Mouse (Mus musculus) cerebellum, adult (tissue): ENCODE measurements around the gene Mrpl10.

ENCODE experiments used
- ATAC-seq: cut with Nextera tagmentation; 2 replicates; pipeline ENCODE4 v1.9.2; 2017; ENCODE audit warnings: mild to moderate bottlenecking, moderate library complexity, mixed read lengths; ENCODE audit not compliant: insufficient number of reproducible peaks, low FRiP score, low TSS enrichment

Mrpl10 gene

DNA sequence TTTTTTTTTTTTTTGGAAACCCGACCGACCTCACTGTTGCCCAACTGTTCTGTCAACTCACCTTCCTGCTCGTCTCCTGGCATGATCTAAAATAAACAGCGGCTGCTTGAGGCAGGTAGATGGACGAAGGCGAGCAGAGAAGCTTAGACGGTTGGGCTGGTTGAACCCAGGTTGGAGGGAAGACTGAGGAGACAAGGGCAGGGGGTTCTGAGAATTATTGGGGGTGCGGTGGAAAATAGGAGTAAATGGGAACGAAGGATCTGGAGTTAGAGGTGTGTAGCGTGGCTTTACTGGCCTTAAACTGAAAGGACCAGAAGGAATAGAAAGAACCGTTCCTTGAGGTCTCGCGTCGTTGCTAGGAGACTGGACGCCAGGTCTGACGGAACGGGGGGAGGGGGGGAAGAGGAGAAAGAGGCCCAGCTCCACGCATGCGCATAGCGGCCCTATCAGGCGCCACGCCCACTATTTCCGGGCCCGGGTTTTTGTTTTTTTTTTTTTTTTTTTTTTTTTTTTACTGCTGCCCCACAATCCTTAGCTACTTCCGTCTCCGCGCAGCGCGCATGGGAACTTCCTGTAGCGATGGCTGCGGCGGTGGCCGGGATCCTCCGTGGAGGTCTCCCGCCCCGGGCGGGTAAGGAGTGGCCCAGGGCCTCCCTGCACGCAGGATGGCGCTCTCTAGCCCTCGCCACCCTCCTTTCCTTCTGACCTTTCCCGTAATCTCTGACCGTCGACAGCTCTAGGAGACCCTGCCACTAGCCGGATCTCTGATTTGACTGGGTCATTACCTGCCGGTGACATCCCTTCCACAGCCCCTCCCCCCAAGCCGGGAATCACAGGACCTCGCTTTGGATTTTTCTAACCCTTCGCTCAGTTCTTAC, at the start of gene Mrpl10, which contains the start of gene Lrrc46:
Mrpl10 (plus strand) TSS at position 539 of the 878 bp plus-strand sequence.
Lrrc46 (minus strand) TSS at position 386 of the 878 bp plus-strand sequence.
- peak; percentile 86; the same call in 1 of the 2 replicates for ATAC-seq

DNA sequence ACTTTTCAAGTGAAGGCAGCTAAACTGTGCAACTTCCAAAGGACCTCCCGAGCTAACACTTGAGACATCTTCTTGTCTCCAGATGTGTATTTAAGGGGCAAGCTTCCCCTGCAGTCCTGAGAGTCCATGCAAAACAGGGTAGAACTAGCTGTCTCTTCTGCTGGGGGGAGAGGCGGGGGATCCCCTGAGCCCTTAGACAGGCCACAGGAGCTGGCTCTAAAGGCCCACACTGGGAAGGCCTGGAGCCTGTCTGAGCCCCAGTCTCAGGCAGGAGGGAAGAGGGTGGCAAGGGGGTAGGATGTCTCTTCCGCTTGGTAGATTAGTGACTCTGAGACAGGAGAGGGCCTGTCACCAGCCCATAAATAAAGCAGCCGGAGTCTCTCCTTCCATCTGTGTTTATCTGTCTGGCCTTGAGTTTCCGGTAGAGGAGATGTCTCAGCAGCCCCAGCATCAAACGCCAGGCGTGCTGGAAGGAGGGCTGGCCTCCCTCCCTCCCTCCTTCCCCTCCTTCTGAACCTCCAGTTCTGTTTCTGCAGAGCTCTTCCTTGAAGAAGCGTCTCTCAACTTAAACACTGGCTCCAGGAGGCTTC, 48.5 kb upstream of the Mrpl10 start:
- ATAC-seq = no peak

DNA sequence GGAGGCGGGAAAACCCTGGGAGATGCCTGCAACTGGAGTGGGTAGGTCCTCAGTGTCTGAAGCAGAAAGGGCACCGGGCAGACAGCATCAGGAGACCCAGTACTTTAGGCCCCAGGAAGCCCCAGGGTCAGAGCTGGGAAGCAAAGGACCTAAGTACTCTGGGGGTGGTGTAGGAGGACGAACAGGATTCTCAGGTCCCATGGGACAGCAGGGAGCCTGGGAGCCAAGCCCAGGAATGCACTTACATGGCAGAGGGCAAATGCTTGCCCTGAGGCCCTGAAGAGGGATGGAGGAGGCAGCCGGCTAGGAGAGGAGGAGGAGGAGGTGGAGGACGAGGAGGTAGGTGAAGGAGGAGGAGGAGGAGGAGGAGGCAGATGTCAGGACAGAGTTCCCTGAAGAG, 46.3 kb upstream of the Mrpl10 start:
- ATAC-seq = no peak

DNA sequence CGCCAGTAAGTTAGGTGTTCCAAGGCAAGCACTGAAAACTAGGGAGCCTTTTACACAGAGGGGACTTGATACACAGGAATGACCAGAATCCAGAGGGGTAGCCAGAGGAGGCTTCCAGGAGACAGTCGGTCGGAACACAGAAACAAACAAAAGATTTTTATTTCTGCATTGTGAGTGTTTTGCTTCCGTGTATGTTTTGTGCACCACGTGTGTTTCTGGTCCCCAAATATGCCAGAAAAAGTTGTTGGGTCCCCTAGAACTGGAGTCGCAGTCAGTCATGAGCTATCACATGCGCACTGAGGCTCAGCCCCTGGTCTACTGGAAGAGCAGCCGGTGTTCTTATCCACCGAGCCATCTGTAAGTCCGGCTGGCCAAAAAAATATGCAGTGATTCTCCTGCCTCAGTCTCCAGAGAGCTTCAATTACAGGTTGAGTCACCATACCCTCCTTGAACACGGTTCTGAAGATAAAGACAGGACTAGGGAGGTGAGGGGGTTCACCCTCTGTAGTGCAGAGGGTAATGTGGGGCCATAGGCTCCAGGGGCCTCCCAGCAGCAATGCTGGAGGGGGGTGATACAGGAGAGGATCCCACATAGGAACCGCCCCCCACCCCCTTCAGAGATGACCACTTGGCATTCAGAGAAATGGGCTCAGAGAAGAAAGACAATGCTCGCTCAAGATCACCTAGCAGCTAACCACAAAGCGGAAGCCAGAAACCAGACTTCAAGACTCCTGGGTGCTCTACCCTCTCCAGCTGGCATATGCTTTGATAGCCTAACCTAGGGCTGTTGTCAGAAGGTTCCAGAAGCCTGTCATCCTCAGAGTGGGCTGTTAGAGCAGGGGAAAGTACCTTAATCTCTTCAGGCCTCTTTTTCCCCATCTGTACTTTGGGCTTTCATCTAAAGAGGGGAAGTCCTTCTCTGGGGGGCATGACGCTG, 45.3 kb upstream of the Mrpl10 start:
- no peak for ATAC-seq

DNA sequence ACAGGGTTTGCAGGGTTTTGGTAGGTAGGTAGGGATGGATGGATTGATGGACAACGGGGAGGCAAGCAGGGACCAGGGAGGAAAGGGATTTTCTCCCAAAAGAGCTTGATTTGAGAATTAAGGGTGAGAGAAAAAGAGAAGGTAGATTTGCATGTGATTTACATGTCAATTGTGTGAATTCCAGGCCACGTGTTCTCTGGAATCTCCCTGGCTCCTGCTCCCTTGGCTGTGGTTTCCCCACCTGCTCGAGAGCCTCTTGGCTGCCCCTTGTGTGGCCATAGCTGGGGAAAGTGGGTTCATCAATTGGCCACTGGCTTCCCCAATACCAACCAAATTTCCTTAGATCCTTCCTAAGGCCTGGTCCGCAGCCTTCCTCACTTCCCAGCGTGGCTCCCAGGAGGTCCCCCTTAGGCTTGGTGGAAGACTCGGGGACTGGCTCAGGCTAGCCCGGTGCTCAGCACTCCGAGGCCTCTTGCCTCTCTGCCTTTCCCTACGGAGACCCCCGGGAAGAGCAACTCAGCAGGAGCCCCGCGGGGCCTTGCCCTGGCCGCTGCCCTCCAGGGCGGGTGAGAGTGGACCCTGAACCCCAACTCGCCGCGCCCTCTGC, 44.5 kb upstream of the Mrpl10 start:
- ATAC-seq = no peak

DNA sequence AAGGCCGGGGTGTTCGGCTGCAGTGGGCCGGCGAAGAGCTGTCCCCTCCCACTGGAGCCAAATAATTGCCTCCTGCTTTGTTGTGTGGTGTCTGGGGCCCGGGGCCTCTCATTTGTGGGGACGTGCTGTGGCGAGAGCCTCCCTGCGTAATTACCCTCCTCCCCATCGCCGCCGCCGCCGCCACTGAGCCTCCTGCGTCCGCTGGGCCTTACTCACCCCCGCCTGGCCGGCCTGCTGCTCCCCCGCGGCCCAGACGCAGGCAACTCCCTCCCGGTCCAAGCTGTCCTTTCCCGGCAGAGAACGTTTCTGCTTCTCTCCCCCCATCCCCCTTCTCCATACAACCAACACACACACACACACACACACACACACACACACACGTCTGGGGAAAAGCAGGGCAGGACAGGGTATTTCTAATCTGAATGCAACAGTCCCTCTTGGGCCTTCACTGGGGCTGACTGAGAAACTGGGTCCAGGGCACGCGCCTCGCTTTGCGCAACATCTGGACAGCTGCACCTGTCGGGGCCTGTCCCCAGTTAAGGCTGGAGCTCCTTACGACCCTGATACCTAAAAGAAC, 43.9 kb upstream of the Mrpl10 start:
- no peak; the same call in 1 of the 2 replicates for ATAC-seq

DNA sequence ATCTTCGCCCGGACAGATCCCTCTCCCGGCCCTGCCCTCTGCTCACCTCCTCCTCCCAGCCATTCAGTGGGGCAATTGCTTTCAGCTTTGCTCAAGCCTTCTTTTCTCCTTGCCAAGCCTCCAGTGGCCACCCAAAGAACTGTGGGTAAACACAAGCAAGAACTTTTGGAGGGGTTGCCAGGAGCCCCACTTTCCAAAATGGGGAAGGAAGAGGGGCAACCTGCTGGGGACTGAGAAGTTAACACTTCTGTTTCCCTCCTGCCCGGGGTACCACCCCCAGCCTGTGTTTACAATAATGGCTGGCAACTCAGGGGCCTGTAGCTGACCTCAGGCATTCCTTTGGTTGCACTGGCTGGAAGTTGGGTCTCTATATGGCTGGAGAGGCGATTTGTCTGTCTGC, 38.2 kb upstream of the Mrpl10 start:
- no peak for ATAC-seq

DNA sequence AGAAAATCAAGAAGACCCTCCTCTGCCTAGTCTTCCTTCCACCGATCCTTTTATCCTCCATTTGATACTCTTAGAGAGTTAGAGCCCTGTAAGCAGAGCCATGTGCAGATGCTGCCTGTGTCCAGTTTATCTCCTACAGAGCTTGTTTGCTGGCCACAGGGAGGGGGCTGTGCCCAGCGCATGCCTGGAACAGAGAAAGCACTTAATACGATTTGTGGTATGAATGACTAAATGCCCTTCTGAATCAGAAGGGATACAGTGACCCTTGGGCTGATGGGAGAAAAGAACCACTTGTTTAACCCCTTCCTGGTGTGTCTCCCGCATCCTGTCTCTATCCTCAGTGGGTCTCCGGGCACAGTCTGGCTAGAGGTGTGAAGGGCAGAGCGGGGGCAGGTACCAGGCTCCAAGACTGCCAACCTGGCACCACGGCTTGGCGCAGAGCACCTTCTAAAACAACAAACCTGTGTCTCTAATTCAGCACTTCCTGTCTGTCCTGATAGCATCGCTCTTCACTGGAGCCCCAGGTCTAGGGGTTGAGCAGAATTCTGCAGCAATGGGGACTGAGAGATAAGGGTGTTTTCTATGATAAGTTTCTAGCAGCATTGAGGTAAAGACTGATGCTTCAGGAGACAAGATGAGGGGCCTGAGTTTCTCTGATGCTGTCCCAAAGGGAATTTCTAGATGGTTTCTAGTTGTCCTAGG, 34.1 kb upstream of the Mrpl10 start:
- ATAC-seq = no peak

DNA sequence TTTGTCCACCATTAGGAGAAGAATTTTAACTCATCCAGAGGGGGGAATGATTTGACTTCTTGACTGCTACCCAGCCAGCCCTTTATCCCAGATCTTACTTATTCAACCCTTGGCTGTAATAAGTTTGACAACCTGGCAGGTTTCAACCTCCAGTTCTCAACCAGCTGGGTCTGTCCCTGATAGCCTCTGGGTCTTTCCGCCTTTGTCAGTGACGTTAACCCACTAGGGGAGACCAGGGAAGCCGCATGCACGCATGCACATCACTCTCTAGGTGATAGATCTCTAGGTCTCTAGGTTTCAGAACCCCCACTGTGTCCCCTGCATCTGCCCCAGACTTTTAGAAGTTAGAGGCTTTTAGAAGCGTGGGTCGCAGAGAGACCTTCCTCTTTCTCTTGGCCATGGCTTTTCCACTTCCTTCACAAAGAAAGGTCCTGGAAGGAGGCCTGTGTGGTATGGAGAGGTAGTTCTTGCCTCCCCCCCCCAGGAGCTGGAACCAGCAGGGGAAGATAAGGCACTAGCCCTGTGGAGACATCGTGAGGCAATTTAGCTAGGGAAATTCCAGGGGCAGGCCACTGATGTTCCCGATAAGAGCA, 32.1 kb upstream of the Mrpl10 start:
- no peak for ATAC-seq

DNA sequence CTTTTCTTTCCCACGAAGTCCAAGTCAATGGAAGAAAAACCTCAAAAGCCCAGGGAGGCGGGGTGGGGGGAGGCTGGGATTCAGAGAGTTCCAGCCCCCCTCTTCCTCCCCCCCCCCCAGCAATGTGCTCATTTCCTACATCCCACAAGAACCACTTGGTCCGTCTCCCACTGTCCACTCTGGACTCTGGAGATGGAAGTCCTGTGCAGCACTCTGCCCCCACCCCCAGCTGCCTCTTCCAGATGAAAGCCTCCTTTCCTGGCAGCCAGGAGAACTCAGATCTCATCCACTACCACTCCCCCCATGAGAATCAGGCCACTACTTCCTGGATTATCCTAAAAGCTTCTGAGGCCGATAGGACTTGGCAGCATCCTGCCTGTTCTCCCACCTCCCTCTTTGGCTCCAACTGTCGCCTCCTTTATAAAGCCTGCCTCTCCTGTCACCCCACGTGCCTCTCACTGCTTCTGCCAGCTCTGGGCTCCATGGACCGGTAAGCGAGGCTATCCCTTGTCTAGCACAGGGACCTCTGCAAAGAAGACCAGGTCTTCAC, 28.2 kb upstream of the Mrpl10 start, which contains the start of gene Sp6:
Sp6 (plus strand) TSS at position 274 of the 550 bp plus-strand sequence.
- ATAC-seq = no peak

DNA sequence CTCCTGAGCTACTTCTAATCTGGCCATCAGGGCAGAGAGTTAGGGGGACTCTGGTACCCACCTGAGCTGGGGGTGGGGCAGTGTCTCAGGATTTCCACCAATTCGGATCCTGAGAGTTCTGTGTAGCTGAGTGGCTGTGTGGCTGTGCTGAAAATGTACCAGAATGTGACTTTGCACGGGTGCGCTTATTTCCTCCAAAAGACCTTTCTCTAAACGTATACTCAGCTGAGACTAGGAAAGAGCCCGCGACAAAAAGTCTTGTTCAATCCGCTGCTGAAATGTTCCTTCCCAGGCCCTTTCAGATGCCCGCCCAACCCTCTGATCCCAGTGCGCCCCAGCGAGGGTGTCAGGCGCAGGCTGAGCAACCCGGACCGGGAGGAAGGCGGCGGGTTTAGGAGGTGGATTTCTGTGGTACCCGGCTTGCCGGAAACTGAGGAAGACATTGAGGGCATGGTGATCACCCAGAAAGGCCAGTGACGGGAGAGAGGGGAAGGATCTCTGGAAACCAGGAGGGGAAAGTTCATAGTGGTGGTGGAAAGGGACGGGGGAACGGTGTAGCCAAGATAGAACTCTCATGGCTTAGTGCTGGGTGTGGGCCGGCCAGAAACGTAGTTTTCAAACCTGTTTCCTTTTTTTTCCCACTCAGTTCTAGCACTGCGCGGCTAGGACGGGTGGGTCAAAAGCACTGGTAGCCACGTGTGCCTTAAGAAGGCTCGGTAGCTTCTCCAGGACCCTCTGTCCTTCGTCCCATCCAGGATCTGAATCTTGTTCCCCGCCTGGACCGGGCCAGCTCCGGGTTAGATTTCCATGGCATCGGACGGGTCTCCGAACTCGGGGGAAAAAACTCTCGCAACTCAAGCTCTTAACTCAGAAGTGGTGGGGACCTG, 23.4 kb upstream of the Mrpl10 start:
- ATAC-seq = no peak

DNA sequence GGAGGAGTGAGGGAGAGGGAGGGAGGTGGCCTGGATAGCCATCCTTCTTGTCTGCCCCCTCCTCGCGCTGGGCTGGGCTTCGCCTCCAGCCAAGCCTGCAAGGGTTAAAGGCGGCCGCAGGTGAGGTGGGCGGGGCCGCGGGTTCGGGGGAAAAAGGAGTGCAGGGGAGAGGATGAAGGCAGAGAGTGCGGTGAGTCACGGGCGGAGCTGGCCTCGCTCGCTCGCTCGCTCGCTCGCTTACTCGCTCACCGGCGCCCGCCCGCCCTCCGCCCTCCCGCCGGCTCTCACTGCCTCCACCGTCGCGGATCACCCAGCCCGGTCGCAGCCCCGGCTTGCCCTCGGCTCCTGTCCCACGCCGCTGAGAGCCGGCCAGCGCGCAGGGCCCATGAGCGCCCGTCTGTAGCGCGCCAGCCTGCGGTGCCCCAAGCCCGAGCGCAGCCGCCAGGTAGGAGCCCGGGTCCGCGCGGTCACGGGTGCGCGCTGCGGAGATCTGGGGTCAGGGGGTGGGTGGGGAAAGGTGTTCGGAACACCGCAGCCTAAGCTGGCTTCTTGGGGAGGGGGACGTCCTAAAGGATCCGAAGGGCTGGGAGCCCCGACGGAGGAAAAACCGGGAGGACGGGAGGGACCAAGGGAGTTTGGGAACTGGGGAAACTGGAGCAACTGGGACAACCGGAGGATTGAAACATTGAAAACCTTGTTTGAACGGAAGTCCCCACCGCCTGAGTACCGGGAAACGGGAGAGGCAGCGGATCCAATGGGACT, 22.6 kb upstream of the Mrpl10 start:
- ATAC-seq = no peak

DNA sequence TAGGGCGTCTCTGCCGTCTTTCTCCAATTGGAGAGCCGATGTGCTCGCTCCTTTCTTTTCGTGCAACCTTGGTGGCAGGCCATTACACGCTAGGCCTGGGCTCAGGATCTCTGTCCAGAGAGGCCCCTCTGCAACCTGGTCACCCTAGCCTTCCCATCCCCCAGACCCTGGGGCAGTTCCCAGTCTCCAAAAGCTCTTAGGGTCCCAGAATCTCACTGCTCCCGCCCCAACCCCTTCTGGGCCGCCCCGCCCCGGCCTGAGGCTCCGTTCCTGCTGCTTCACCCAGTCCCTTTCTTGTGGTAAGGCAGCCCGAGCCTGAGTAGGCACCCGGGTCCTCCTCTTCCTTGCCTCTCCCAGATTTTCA, 22.0 kb upstream of the Mrpl10 start:
- ATAC-seq = no peak

DNA sequence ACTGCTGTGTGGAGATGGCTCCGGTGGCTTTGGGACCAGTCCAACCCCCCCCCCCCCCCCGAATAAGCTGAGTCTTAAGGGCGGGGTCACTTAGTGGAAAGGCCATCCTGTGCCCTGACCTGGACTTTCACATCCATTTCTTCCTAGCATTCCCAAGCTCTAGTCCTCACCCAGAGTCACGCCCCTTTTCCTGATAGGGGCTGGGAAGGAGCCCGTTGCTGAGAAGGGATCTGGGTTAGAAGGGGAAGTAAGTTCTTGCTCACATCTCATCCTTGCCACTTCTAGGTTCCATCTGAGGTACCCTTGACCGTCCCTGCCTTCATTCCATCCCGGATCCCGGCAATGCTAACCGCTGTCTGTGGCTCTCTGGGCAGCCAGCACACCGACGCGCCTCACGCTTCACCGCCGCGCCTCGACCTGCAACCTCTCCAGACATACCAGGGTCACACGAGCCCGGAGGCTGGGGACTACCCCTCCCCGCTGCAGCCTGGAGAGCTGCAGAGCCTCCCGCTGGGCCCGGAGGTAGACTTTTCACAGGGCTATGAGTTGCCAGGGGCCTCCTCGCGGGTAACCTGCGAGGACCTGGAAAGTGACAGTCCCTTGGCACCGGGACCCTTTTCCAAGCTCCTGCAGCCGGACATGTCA, 20.1 kb upstream of the Mrpl10 start:
- no peak; the same call in 1 of the 2 replicates for ATAC-seq

DNA sequence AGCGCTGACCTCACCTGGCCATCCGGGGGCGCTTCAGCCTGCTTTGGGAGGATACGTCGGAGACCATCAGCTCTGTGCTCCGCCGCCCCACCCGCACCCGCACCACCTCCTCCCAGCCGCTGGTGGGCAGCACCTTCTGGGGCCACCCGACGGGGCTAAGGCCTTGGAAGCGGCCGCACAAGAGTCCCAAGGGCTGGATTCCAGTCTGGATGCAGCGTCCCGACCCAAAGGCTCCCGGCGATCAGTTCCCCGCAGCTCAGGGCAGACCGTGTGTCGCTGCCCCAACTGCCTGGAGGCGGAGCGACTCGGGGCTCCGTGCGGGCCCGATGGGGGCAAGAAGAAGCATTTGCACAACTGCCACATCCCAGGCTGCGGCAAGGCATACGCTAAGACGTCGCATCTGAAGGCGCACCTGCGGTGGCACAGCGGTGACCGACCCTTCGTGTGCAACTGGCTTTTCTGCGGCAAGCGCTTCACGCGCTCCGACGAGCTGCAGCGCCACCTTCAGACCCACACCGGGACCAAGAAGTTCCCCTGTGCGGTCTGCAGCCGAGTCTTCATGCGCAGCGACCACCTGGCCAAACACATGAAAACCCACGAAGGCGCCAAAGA, 19.4 kb upstream of the Mrpl10 start:
- peak; percentile 23; the same call in 1 of the 2 replicates for ATAC-seq

DNA sequence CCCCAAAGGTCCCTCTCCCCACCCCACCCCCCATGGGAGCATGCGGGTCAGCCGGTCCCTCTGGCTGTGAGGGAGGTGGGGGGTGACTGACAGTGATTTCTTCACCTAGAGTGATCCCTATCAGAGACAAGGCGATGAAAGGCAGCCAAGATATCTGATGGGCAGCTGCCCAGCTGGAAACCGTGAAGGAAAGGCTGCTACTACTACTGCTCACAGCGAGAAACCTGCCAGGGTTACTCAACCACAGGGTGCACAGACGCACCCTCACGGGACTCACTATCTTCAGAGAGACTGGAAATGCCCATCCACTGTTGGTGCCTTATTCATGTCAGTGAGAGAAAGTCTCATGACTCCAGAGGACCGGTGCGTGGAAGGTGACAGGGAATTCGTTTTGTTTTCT, 16.4 kb upstream of the Mrpl10 start:
- no peak for ATAC-seq
